Mouse (Mus musculus) adrenal gland (tissue): ENCODE results near the gene Stn1.

ENCODE experiments used
- intact Hi-C: fragments of 180-260 bp; cut with DNase I; formaldehyde crosslinking; loops from one replicate; pipeline ENCODE4 v1.15.1; 2025

The Stn1 gene

DNA sequence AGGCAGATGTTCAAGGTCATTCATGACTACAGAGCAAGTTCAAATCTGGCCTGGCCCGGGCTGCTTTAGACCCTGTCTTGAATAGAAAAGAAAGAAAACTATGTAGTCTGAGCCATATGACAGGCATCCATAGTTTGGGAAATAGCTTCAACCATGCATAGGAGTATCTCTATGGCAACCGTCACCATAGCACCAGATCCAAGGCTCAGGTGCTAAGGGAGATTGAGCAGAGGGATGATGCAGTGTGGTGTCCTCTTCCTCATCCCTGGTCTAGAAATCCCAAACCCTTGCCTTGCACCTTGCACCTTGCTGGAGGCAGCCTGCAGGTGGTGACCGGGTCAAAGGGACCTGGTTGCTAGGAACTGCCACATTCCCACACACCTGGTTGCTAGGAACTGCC lies 53.2 kb downstream of the Stn1 start:
- intact Hi-C loops: no loop called here

DNA sequence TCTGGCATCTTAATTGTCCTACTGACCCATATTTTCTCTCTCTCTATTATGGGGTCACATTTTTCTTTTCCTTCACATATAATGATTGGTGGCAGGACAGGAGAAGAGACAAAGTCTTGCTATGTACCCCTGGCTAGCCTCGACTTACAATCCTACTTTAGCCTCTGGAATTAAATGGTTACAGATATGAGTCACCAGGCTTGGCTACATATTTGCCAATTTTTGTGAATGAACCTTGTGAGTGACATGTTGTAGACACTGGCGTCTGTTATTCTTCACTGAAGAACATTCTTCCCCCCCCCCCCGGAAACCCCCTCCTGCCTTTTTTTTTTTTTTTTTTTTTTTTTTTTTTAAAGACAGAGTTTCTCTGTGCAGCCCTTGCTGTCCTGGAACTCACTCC lies 54.0 kb downstream of the Stn1 start:
- intact Hi-C loops: no loop called here

DNA sequence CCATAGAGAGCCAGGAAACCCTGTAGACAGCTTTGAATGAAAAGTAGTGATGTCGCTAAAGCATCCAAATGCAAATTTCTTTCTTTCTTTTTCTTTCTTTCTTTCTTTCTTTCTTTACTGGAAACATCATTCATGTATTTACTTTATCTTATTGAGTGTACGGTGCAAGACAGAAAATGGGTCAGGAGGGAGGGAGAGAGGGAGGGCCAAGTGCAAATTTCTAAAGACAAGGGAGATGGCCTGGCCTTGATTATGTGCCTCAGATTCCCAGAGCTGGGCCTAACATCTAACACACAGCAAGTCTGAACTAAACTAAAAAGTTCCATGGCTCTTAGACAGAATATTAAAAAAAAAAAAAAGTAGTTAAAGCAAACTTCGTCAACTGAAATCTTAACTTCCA lies 63.9 kb downstream of the Stn1 start:
- intact Hi-C loops: no loop called here

DNA sequence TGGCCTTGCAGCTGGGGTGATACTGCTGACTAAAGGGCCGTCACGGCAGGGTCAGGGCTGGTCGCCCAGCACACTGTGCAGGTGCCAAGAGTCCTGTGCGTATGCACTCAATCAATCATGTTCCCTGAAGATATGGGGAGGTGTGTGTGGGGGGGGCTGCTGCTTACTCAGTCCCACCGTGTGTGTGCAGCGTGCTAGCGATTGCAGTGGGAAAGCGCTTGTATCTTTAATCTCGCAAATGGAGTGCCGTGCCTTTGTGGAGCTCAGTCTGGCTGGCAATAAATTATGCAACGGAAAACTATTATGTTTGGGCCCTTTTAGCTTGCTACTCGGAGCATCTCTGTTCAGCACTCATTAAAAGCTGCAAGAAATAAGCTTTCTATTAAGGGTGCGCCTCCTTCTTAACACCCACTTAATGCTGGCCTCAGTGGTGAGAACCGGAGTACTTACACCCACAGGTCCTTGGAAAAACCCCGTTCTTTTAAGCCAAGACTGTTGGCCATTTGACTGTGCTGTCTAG lies 64.4 kb downstream of the Stn1 start:
- intact Hi-C loops: no loop called here

DNA sequence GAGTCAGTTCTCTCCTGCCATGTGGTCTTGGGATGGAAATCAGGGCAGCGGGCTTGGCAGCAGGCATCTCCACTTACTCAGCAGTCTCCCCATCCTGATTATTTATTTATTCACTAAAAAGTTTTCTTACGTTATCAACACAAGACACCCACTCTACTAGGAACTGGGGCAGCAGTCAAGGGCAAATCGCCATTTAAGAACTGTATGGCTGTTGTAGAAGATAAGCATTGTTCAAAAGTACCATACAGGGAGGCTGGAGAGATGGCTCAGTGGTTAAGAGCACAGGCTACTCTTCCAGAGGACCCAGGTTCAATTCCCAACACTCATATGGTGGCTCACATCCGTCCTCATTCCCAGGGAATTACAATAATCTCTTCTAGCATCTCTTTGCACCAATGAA lies 65.5 kb downstream of the Stn1 start:
- intact Hi-C loops: no loop called here

DNA sequence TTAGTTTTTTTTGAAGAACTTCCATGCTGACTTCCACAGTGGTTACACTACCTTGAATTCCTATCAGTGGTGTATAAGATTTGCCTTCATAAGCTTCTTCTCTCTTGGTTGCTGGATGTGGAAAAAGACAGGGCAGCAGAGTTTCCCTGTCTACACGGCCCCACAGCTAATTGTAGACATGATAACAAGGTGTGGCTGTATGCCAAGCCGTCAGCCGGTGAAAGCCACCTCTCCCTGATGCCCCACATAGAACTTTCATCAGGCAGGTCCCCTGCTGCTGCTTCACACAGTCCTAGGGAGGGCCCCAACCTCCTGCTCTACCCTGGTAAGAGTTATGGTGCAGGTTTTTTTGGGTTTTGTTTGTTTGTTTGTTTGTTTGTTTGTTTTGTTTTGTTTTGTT lies 68.6 kb downstream of the Stn1 start:
- intact Hi-C loops: loop anchor here (10.0 kb wide), 1 partner anchor 114 kb away; no protein-coding TSS in a partner anchor

DNA sequence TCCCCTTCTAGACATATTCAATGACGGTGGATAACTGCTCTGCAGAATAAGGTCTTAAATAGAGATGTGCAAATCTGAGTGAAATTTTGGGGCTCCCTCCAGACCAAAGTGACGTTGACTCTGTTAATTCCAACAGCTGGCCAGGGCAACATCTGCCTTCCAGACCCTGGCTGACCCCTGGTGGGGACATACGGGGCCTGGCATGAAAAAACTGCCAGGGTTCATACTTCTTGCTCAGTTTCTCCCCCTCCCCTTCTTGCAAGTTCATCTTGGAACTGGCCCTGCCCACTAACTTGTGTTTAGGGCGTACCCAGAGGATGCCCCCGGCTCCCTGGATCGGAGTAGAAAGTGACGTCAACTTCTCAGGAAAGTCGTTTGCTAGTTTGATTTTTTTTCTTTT lies 70.5 kb downstream of the Stn1 start:
- intact Hi-C loops: loop anchor here (10.0 kb wide), 1 partner anchor 112 kb away; no protein-coding TSS in a partner anchor

DNA sequence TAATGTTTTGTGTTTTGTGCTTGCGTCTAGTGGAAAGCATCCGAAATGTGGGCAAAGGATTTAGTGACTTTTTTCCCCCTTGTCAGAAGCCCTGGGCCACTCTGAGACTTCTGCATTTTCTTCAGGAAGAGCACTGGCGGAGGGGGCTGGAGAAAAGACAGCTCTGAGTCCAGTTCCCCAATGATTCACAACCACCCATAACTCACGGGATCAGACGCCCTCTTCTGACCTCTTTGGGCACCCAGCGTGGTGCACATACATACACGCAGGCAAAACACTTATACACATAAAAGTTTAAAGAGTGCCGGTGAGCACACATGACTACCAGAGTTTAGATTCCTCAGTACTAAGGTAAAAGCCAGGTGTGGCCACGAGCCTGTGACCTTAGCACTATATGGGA lies 71.8 kb downstream of the Stn1 start:
- intact Hi-C loops: loop anchor here (10.0 kb wide), 1 partner anchor 111 kb away; no protein-coding TSS in a partner anchor

DNA sequence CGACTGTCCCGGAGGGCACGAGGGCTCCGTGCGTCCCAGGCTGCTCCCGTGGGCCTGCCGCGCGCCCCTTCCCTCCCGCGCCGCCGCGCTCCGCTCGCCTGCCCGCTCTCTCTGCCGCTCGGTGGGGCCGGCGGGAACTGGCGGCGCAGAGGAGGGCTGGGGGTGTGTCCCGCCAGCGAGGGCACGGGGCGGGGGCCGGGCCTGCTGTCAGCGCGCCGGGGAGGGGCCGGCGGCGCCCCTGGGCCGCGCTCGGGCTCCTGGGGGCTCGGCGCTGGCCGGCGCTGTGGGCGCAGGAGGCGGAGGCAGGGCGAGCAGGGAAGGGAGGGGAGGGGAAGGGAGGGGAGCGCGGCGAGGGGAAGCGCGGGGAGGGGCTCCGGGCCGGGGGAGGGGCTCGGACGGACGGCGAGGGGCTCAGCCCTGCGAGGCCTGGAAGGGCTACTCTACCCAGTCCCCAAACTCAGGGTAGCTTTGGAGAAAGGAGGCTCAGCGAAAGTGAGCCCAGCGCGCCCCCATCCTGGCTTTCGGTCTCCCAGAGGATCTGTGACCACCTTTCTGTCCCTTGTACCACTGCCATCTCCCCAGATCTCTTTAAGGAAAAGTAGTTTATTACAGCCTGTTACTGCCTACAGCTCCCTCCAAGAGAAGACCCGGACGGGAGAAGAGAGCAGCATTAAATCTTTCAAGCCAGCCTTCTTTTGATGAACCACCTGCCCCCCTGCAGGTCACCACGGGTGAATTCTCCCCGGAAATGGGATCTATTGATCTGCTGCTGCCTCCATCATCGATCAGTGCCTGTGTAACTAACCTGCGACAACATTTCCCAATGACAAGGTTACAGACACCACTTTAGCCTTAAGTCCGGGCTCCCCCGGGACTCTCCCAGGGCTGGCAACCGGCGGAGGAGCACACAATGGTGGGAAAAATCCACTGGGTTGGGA lies 72.7 kb downstream of the Stn1 start, which contains the start of gene Sh3pxd2a:
Gene Sh3pxd2a, minus strand, starts transcription at position 98 of the 938 bp plus-strand sequence.
- intact Hi-C loops: loop anchor here (5.0 to 10.0 kb wide), 2 partner anchors 82 to 110 kb away; no protein-coding TSS in a partner anchor

DNA sequence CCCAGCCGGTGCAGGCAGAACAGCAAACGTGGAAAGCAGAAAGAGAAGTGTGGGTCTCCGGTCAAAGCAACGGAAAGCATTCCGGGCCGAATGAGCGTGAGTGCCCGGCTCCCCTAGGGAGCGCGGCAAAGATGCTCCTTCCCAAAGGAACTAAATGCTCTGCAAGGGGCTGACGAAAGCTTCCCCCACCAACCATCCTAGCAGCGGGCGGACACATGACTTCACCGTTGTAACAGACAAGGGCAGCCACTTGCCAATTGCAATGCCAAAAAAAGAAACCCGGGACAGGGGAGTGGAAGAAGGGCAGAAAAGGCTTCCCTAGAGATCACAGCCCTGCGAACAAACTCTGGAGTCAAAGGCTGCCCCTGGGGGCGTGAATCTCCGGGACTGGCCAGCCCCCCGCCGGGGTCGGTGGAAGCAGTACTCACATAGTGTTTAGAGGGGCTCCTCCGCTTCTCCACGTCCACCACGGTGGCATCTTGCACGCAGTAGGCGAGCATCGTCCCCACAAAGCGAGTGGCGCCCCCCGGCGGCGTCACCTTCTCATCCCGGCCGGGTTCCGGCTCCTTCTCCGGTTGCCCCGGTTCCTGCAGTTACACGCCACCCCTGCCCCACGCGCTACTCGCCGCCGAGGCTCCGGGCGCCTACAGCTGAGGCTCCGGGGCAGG lies 73.5 kb downstream of the Stn1 start:
- intact Hi-C loops: loop anchor here (5.0 to 10.0 kb wide), 2 partner anchors 81 to 109 kb away; no protein-coding TSS in a partner anchor

DNA sequence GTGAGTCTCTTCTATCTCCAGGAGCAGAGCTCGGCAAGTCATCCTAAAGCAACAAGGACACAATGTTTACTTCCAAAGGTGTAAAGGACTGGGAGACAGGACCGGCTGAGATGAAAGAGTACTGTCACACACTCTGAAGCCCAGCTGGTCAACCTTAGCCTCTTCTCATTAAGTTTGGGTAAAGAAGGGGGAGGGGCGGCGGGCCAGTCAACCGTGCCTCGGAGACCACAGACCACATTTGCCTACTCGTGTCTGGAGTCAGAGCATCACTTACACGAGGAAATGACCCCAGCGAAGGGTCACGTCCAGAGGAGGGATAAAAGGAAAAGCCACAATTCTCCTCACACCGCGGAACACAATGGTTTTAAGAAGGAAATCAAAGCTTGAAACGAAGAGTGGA lies 74.1 kb downstream of the Stn1 start:
- intact Hi-C loops: loop anchor here (5.0 to 10.0 kb wide), 2 partner anchors 81 to 108 kb away; no protein-coding TSS in a partner anchor

DNA sequence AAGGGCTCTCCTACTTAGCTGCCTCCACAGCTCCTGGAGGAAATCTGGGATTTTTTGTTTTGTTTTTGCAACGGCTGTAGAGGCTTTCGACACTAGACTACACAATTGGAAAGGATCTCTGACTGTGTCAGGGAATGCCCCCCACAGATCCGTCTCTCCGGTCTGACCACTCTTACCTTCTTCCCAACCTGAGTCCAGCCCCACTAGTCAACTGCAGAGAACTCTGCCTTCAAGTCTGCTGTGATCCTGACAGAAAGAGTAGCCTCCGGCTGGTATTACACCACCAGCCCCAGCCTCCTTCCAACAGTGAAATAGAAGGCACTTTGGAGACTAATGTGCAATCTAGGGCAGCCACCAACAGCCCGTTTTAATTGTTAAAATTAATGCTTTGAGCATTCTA lies 74.6 kb downstream of the Stn1 start:
- intact Hi-C loops: loop anchor here (5.0 to 10.0 kb wide), 2 partner anchors 80 to 108 kb away; no protein-coding TSS in a partner anchor

DNA sequence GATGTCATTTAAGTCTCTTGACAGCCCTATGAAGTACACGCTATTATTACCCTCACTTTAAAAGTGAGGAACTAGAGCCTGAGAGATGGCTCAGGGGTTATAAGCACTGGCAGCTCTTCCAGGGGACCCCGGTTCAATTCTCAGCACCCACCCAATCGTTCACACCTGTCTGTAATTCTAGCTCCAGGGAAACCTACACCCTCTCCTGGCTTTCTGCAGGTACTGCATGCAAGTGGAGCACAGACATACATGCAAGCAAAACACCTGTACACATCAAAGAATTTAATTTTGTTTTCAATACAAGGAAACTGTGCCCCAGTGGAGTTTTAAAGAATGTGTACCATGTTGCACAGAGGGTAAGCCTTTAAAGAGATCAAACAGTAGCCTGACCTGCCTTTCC lies 75.5 kb downstream of the Stn1 start:
- intact Hi-C loops: loop anchor here (5.0 to 10.0 kb wide), 2 partner anchors 80 to 107 kb away; no protein-coding TSS in a partner anchor

DNA sequence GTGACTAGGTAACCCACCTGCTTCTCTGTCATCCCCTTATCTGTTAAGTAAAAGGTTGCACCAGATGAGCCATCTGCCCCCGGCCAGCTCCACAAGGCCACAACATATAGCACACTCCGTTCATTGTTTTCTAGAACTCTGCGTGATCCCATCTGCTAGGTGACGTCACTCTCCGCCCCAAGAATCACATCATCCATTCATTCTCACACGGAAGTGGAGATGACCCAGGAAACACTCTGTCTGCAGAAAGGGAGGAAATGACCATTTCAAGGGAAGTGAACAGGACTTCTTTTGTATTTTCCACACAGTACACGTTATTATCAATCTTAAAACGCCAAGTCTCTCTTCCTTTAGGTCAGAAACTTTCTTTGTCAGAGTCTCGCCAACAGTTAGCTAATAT lies 75.9 kb downstream of the Stn1 start:
- intact Hi-C loops: loop anchor here (5.0 to 10.0 kb wide), 2 partner anchors 79 to 107 kb away; no protein-coding TSS in a partner anchor

DNA sequence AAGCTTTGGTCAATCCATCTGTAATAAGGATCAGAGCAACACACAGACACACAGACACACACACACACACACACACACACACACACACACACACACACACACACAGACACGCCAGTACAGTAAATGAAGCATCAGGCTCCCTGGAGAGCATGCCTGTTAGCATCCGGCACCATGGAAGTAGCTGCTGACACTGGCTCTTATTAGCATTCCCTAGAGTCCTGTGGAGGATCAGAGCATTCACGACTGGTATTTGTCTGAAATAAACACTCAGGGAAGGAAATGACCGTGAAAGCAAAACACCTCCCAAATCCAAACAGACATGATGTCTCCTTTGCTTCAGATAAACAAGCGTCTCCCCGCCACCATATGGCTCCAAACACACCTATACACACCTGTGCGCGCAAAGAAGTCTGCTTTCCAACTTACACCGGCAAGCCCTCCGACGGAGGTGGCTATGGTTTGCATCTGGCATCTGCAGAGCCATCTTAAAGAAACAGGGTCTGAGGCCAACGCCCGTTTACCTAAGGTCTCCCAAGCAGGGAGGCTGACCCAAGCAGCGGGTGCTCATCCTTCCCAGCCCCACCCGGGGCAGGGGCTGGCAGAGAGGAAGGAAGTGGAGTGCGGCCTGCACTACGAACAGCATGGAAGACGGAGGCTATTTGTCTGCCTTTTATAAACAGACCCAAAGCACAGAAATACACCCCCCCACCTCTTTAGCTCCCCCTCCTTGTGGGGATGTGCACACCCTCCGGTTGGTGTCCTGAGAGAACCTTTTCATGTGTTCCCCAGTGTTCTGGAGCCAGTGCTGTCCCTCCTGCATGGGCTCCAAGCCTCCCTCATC lies 77.0 kb downstream of the Stn1 start:
- intact Hi-C loops: loop anchor here (5.0 to 10.0 kb wide), 2 partner anchors 78 to 106 kb away; no protein-coding TSS in a partner anchor

DNA sequence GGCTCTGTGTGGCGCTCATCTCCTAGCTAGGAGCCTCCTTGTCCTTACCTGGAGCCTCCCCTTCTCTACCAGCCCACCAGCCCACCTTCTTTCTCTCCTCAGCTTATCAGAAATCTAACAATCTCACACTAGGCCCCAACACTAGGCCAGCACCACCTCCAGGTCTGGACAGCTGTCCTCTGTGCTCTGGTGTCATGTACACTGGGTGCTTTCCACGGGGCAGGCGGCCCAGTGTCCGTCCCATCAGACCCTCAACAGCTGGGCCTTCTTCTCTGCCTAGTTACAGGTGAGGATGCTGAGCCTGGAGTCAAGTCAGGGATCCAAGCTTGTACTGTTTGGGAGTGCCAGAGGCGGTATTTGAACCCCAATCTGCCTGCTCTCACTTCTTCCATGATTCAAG lies 78.1 kb downstream of the Stn1 start:
- intact Hi-C loops: no loop called here

DNA sequence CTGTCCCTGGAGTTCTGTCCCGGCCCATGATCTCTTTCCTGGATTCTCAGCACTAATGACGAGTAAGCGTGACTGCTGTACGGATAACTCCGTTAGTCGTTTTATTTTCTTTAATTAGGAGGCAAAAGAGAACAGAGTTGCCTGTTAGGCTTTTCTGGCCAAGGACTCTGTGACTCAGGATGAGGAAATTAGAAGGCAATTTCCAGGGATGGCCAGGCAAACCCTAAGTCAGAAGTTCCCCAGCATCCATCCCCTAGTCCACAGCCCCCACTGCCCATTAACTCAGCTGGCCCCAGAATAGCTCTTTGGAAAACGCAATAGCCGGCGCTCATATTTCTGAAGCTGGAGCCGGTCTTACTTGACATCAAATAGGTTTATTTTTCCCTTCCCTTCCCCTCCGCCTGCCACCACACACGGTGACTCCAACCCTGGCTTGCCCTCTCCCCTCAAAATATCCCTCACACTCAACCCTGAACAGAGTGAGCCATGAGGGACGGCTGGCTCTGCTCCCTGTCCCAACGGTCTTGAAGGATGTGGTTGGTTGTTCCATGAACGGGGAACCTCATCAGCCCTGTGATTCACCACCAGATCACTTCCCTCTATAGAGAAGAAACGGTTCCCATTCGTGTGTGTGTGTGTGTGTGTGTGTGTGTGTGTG lies 78.7 kb downstream of the Stn1 start:
- intact Hi-C loops: no loop called here

DNA sequence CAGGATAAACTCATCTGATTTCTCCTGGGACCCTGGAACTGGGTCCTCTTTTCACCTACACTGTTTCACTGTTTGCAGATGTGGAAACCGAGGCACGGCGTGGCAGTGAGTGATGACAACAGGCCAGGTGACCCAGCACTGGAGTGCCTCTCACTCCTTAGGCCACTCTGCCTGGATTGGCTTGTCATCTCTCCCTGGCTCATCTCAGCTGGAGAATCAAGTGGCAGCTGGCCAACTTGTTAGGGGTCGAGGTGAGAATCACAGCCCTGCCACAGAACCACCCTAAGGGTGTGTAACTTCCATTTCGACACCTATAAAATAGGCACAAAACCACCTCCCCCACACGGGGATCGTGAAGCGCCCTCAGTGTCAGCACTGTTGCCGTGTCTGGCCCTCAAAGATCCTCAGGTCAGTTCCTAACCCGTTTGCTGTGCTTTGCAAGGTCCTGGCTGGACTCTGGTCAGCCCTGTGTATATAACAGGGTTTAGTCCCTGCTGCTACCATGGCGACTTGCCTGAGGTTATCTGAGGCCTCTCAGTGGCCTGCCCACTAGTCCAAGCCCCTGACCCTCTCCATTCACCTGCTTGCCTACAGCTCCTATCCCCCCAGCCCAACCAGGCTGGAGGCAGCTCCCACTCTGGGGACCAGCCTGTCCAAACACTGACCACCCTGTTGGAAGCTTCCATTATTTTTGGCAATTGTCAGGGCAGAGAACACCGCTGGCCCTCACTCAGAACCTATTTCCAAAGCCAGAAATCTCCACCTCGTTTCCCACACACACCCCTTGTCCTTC lies 79.4 kb downstream of the Stn1 start:
- intact Hi-C loops: no loop called here

DNA sequence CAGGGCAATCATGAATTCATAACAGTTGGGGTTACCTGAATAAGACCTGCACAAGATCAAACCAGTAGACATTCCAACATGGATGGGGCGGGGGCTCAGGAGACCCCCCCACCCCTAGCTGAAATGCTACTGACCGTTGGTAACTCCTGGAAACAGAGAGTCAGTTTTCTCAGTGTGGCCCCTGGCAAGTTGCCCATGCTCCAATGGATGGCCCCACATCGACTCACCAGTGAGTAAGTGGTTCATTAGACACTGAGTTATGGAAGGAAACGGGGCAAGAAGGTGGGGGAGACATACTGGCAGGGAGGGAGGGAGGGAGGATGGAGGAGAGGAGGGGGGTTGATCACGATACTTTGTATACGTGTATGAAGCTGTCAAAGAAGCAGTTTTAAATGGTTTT lies 81.3 kb downstream of the Stn1 start:
- intact Hi-C loops: no loop called here
